Mouse (Mus musculus) liver, embryonic 14.5 days (tissue): ENCODE data around the gene Ccdc32. TPM values are rescaled to one million over a fixed set of nuclear protein-coding genes. Genes with fewer than 3 reads are reported as not detected.

ENCODE experiments used
- ATAC-seq: fragments of 200-750 bp; cut with Nextera tagmentation; 2 replicates; pipeline ENCODE4 v1.8.0; 2017; ENCODE audit warnings: moderate number of reproducible peaks, mild to moderate bottlenecking, moderate library complexity; ENCODE audit not compliant: insufficient read depth
- DNase-seq, 3 experiments: peaks; one replicate each; pipeline ENCODE4 v3.0.0-alpha.2; 2012 to 2013; ENCODE audit warnings: low read depth in 3 of 3, low spot score in 3 of 3
- H3K27ac ChIP-seq: fragments of 300-500 bp; sonication (generic); 2 replicates; pipeline ENCODE4 v1.5.1; 2014; ENCODE audit warnings: moderate library complexity, mild to moderate bottlenecking, control low read depth, inconsistent platforms
- H3K27me3 ChIP-seq: fragments of 300-500 bp; sonication (generic); 2 replicates; pipeline ENCODE4 v1.6.1; 2014; ENCODE audit warnings: mild to moderate bottlenecking, low read length, moderate library complexity; ENCODE audit not compliant: control insufficient read depth, insufficient read depth
- H3K36me3 ChIP-seq: fragments of 300-500 bp; sonication (generic); replicated peaks from 2 replicates; pipeline ENCODE4 v1.6.1; 2014; ENCODE audit warnings: low read depth; ENCODE audit not compliant: control insufficient read depth, insufficient read depth
- H3K4me1 ChIP-seq, 2 experiments: fragments of 200-500 bp in 1 of 2; fragments of 300-500 bp in 1 of 2; sonication (generic) in 1 of 2; replicated peaks; 2 replicates each; pipeline ENCODE4 v1.6.1; 2012 to 2014; ENCODE audit warnings: antibody characterized with exemption in 1 of 2, inconsistent platforms in 1 of 2, low read length in 1 of 2; ENCODE audit not compliant: control insufficient read depth in 2 of 2, insufficient read depth in 2 of 2
- H3K4me2 ChIP-seq: fragments of 300-500 bp; sonication (generic); 2 replicates; pipeline ENCODE4 v1.6.1; 2014; ENCODE audit warnings: low read depth, mild to moderate bottlenecking, control low read depth, moderate library complexity
- H3K4me3 ChIP-seq, 2 experiments: fragments of 200-500 bp in 1 of 2; fragments of 300-500 bp in 1 of 2; sonication (generic) in 1 of 2; 2 replicates each; pipeline ENCODE4 v1.5.1; 2012 to 2014; ENCODE audit warnings: low read depth in 2 of 2, low read length in 2 of 2, mild to moderate bottlenecking in 2 of 2, control low read depth in 1 of 2, inconsistent platforms in 1 of 2, moderate library complexity in 1 of 2; ENCODE audit not compliant: insufficient read depth in 1 of 2
- H3K9ac ChIP-seq: fragments of 300-500 bp; sonication (generic); replicated peaks from 2 replicates; pipeline ENCODE4 v1.6.1; 2014; ENCODE audit warnings: mild to moderate bottlenecking, control low read depth, moderate library complexity
- H3K9me3 ChIP-seq: fragments of 300-500 bp; sonication (generic); 2 replicates; pipeline ENCODE4 v1.6.1; 2016; ENCODE audit warnings: low read length, mixed read lengths; ENCODE audit not compliant: control insufficient read depth
- CTCF ChIP-seq: IDR thresholded peaks from 2 replicates; pipeline ENCODE4 v1.5.1; 2016; ENCODE audit warnings: antibody characterized with exemption, low read depth, control low read depth
- EP300 ChIP-seq: IDR thresholded peaks from 2 replicates; pipeline ENCODE4 v1.6.1; 2016; ENCODE audit warnings: antibody characterized with exemption, low read depth
- WGBS: fragments of 180-500 bp; shearing (Covaris S2); extraction: QIAGEN DNeasy Blood & Tissue Kit; methylation state at CpG from one replicate; pipeline ENCODE4 v1.1.7; 2014; ENCODE audit not compliant: insufficient replicate concordance; 5-methylcytosine and 5-hydroxymethylcytosine counted together
- polyA plus RNA-seq, 2 experiments: library from polyadenylated mRNA; depleted of rRNA in 1 of 2; stranded (reverse) in 1 of 2; unstranded in 1 of 2; fragments of >200 nt; fragmentation: Nextera tagmentation in 1 of 2; extraction: Ambion mirVana in 1 of 2; gene quantifications; 2 replicates each; pipeline versions ENCODE4 v1.2.1 to v1.2.3; 2012 to 2014

Ccdc32 gene
- polyA plus RNA-seq, 2 experiments = 6.9 to 12.6 TPM

DNA sequence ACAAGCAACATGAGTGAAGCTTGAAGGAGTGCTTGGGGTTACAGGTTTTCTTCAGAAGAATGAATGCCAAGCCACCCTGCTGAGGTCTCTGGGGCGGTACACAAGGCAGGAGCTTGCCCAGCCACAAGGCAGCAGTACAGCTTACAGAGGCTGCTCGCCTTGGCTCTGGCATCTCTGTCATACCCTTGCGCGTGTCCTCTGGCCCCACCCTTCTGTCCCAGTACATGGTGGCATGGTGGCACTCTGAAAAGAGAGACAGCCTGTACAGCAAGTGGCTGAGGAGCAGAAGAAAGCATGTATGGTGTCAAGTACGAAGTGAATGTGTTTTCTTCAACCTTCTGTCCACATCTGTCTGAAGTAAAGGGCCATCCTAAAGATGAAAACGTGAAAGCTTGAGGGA lies 48.4 kb downstream of the Ccdc32 start:
- H3K36me3 ChIP-seq = no peaks in the 10 kb centered on the region
- ATAC-seq (no peak), DNase-seq (no peak)
- H3K9ac ChIP-seq = no peak overlapping the region
- no peak overlapping the region for H3K27ac ChIP-seq
- H3K4me3 ChIP-seq = no peak overlapping the region
- WGBS = 63% methylated on average over 6 of the region's 6 CpGs
- H3K9me3 ChIP-seq = no peaks in the 10 kb centered on the region
- H3K4me1 ChIP-seq = peaks cover under 1 to 4% of the 10 kb centered on the region in 2 experiments; a peak in 3 of 4 replicates
- TF ChIP-seq CTCF = no peak
- no peak for TF ChIP-seq EP300
- no peak overlapping the region for H3K4me2 ChIP-seq
- H3K27me3 ChIP-seq = peaks cover 20% of the 10 kb centered on the region

DNA sequence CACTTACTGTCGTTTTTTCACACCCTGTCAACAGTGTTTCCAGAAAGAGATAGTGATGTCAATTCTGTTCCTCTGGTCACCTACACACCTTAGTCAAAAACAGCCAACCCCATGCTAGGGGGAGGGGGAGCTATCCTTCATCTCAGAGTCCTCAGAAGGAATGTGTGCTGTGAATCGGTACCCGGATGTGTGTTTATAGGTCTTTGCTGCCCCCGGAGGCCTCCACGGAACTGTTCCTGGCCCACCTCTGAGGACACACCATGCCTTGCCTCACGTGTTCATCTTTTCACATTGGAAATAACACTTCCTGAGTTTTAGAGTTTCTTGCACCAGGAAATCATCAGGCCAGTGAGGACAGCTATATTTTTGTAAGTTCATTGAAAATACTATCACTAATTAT lies 51.1 kb downstream of the Ccdc32 start:
- Histone ChIP-seq H3K4me1 (peaks cover 5 to 10% of the 10 kb centered on the region in 2 experiments), H3K9ac (no peak overlapping the region), H3K9me3 (no peaks in the 10 kb centered on the region), H3K36me3 (no peaks in the 10 kb centered on the region), H3K4me2 (no peak overlapping the region), H3K4me3 (no peak overlapping the region), H3K27me3 (peaks cover 34% of the 10 kb centered on the region), H3K27ac (no peak overlapping the region)
- peak; percentile 42 for TF ChIP-seq CTCF
- TF ChIP-seq EP300 = no peak
- ATAC-seq (no peak), DNase-seq (no peak)
- WGBS = 29% methylated on average over 6 of the region's 6 CpGs

DNA sequence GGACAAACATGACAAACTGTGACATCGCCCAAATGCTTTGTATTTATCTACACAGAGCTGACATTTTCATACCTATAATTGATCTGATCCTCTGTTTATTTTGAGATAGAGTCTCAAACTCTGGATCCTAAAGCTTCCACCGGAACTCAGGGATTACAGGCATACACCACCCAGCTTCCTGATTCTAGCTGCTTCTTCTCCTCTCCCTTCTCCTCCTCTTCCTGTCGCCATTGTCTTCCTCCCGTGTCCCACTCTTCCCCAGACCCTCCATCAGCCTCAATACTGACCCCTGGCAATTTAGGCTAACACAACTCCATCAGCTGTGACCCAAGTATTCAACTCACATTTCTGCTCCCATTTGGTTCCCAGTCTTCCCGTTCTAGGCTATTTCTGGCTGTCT lies 52.3 kb downstream of the Ccdc32 start:
- peaks cover 5 to 10% of the 10 kb centered on the region in 2 experiments for H3K4me1 ChIP-seq
- WGBS = 11% methylated on average over 5 of the region's 5 CpGs
- H3K27me3 ChIP-seq = peaks cover 34% of the 10 kb centered on the region
- H3K36me3 ChIP-seq = no peaks in the 10 kb centered on the region
- no peak overlapping the region for H3K27ac ChIP-seq
- no peak overlapping the region for H3K9ac ChIP-seq
- ATAC-seq (no peak), DNase-seq (no peak)
- H3K9me3 ChIP-seq = no peaks in the 10 kb centered on the region
- H3K4me2 ChIP-seq = peak overlapping the region; percentile 90
- peak overlapping the region; percentile 35 to 62 for H3K4me3 ChIP-seq
- TF ChIP-seq EP300 (no peak), CTCF (no peak)

DNA sequence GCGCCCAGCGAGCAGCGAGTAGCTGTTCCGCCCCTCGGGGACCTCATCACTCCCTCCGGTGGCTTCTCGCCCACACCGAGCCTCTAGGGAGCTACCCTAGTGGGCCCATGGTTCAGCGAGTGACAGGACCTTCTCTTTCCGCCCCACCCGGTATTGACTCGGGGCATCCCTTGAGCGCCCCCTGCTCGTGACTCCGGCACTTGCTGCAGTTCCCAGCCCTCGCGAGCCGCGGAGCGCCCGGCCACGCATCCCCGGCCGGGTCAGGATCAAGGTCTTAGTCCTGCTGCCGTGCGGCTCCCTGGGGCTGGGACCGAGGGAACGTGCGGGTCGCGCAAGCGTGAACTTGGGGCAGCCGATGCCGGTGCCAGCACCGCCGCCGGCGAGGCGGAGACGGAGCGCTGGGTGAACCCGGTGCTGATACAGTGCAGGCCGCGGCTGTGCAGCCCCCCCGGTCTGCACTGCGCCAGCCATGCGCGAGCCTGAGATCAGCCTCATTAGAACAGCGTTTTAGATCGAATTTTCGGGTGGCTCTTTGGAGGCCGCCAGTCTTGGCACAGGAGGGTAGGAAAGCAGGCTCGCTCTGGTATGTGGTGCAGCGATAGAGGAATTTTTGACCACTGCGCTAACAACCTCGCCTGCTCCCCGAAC lies 52.8 kb downstream of the Ccdc32 start:
- peaks cover 34% of the 10 kb centered on the region for H3K27me3 ChIP-seq
- peak; percentile 65 to 67 (median 66) for DNase-seq
- no peak for TF ChIP-seq EP300
- peak; percentile 89 for TF ChIP-seq CTCF

GRCm38 (mm10) chr2:118975855-118976254 lies 53.3 kb downstream of the Ccdc32 start:
- DNase-seq (no peak), ATAC-seq (no peak)
- no peak overlapping the region for H3K27ac ChIP-seq
- peaks cover 5 to 10% of the 10 kb centered on the region in 2 experiments for H3K4me1 ChIP-seq
- H3K9me3 ChIP-seq = no peaks in the 10 kb centered on the region
- H3K9ac ChIP-seq = peak overlapping the region; percentile 32
- H3K4me3 ChIP-seq = peak overlapping the region; percentile 37 to 62
- H3K36me3 ChIP-seq = no peaks in the 10 kb centered on the region
- peak overlapping the region; percentile 90 for H3K4me2 ChIP-seq
- 3% methylated on average over 15 of the region's 15 CpGs for WGBS
- no peak for TF ChIP-seq EP300
- TF ChIP-seq CTCF = no peak
- H3K27me3 ChIP-seq = peaks cover 34% of the 10 kb centered on the region

More for the DNA sequence above, 52.8 kb downstream of the Ccdc32 start:
- H3K9me3 ChIP-seq = no peaks in the 10 kb centered on the region
- no peaks in the 10 kb centered on the region for H3K36me3 ChIP-seq
- peak overlapping the region; percentile 37 to 62 for H3K4me3 ChIP-seq
- H3K4me1 ChIP-seq = peaks cover 5 to 10% of the 10 kb centered on the region in 2 experiments
- no peak overlapping the region for H3K27ac ChIP-seq
- peak overlapping the region; percentile 57 for H3K9ac ChIP-seq
- 1% methylated on average over 57 of the region's 57 CpGs for WGBS
- peak; percentile 75 for ATAC-seq
- H3K4me2 ChIP-seq = peak overlapping the region; percentile 90
